Mouse (Mus musculus): ENCODE data around the gene Zmpste24. TPM values are rescaled to one million over a fixed set of nuclear protein-coding genes. Genes with fewer than 3 reads are reported as not detected.

The Zmpste24 gene
- polyA plus RNA-seq, 1 experiment, result 10.4 TPM

GRCm38 (mm10) chr4:121031440-121031839 lies 66.6 kb downstream of the Zmpste24 start:
- TF ChIP-seq POLR2A (IDR thresholded peaks at IDR 0.05; ENCODE audit: low read depth, low read length), result no peak
- peak; percentile 32; the same call in 1 of the 2 replicates for TF ChIP-seq CTCF (IDR thresholded peaks at IDR 0.05; ENCODE audit: extremely low read depth, insufficient read length, insufficient replicate concordance, low read depth, low read length)
- H3K4me1 ChIP-seq (ENCODE audit: control insufficient read depth, insufficient read depth, insufficient read length, low read length), result no peaks in the 10 kb centered on the region

GRCm38 (mm10) chr4:121029632-121030031 lies 68.4 kb downstream of the Zmpste24 start:
- H3K27me3 ChIP-seq (ENCODE audit: control insufficient read depth, insufficient read depth, low read length), result no peaks in the 10 kb centered on the region
- TF ChIP-seq POLR2A (IDR thresholded peaks at IDR 0.05; ENCODE audit: low read depth, low read length), result no peak
- no peak for TF ChIP-seq CTCF (IDR thresholded peaks at IDR 0.05; ENCODE audit: extremely low read depth, insufficient read length, insufficient replicate concordance, low read depth, low read length)
- H3K4me3 ChIP-seq (ENCODE audit: low read depth, low read length), result no peak overlapping the region
- 69% methylated on average over 3 of the region's 3 CpGs for WGBS
- H3K27ac ChIP-seq (ENCODE audit: insufficient read depth, low read depth, low read length), result no peak overlapping the region
- H3K4me1 ChIP-seq (ENCODE audit: control insufficient read depth, insufficient read depth, insufficient read length, low read length), result no peaks in the 10 kb centered on the region
- H3K36me3 ChIP-seq (ENCODE audit: control insufficient read depth, insufficient read depth, low read length), result no peaks in the 10 kb centered on the region

More at GRCm38 (mm10) chr4:121031440-121031839, 66.6 kb downstream of the Zmpste24 start:
- 47% methylated on average over 4 of the region's 4 CpGs for WGBS
- no peak overlapping the region for H3K4me3 ChIP-seq (ENCODE audit: low read depth, low read length)
- H3K36me3 ChIP-seq (ENCODE audit: control insufficient read depth, insufficient read depth, low read length), result no peaks in the 10 kb centered on the region
- no peak overlapping the region for H3K27ac ChIP-seq (ENCODE audit: insufficient read depth, low read depth, low read length)
- no peaks in the 10 kb centered on the region for H3K27me3 ChIP-seq (ENCODE audit: control insufficient read depth, insufficient read depth, low read length)

- Histone ChIP-seq H3K4me1 (ENCODE audit: control insufficient read depth, insufficient read depth, insufficient read length, low read length) (peaks cover 3% of the 10 kb centered on the region; the same call in 1 of the 2 replicates), H3K4me3 (ENCODE audit: low read depth, low read length) (no peak overlapping the region), H3K27me3 (ENCODE audit: control insufficient read depth, insufficient read depth, low read length) (no peaks in the 10 kb centered on the region), H3K27ac (ENCODE audit: insufficient read depth, low read depth, low read length) (no peak overlapping the region), H3K36me3 (ENCODE audit: control insufficient read depth, insufficient read depth, low read length) (no peaks in the 10 kb centered on the region)
- TF ChIP-seq POLR2A (IDR thresholded peaks at IDR 0.05; ENCODE audit: low read depth, low read length) (no peak), CTCF (IDR thresholded peaks at IDR 0.05; ENCODE audit: extremely low read depth, insufficient read length, insufficient replicate concordance, low read depth, low read length) (peak; percentile 83)
- 27% methylated on average over 14 of the region's 14 CpGs for WGBS
Measured at GRCm38 (mm10) chr4:121028659-121029392, 69.2 kb downstream of the Zmpste24 start.

GRCm38 (mm10) chr4:121028146-121028545 lies 69.9 kb downstream of the Zmpste24 start:
- Histone ChIP-seq H3K27me3 (ENCODE audit: control insufficient read depth, insufficient read depth, low read length) (no peaks in the 10 kb centered on the region), H3K27ac (ENCODE audit: insufficient read depth, low read depth, low read length) (no peak overlapping the region), H3K4me3 (ENCODE audit: low read depth, low read length) (no peak overlapping the region), H3K36me3 (ENCODE audit: control insufficient read depth, insufficient read depth, low read length) (no peaks in the 10 kb centered on the region), H3K4me1 (ENCODE audit: control insufficient read depth, insufficient read depth, insufficient read length, low read length) (peaks cover 3% of the 10 kb centered on the region; the same call in 1 of the 2 replicates)
- no peak for TF ChIP-seq POLR2A (IDR thresholded peaks at IDR 0.05; ENCODE audit: low read depth, low read length)
- TF ChIP-seq CTCF (IDR thresholded peaks at IDR 0.05; ENCODE audit: extremely low read depth, insufficient read length, insufficient replicate concordance, low read depth, low read length), result no peak
- 59% methylated on average over 1 of the region's 1 CpGs for WGBS

- Histone ChIP-seq H3K4me3 (ENCODE audit: low read depth, low read length) (no peak overlapping the region), H3K27ac (ENCODE audit: insufficient read depth, low read depth, low read length) (no peak overlapping the region), H3K27me3 (ENCODE audit: control insufficient read depth, insufficient read depth, low read length) (no peaks in the 10 kb centered on the region), H3K4me1 (ENCODE audit: control insufficient read depth, insufficient read depth, insufficient read length, low read length) (peaks cover 3% of the 10 kb centered on the region; the same call in 1 of the 2 replicates), H3K36me3 (ENCODE audit: control insufficient read depth, insufficient read depth, low read length) (no peaks in the 10 kb centered on the region)
- TF ChIP-seq CTCF (IDR thresholded peaks at IDR 0.05; ENCODE audit: extremely low read depth, insufficient read length, insufficient replicate concordance, low read depth, low read length), result no peak
- TF ChIP-seq POLR2A (IDR thresholded peaks at IDR 0.05; ENCODE audit: low read depth, low read length), result no peak
- WGBS, result 72% methylated on average over 2 of the region's 2 CpGs
Measured at GRCm38 (mm10) chr4:121025681-121026080, 72.4 kb downstream of the Zmpste24 start.

- Histone ChIP-seq H3K4me1 (ENCODE audit: control insufficient read depth, insufficient read depth, insufficient read length, low read length) (peaks cover 3% of the 10 kb centered on the region; the same call in 1 of the 2 replicates), H3K27me3 (ENCODE audit: control insufficient read depth, insufficient read depth, low read length) (no peaks in the 10 kb centered on the region), H3K36me3 (ENCODE audit: control insufficient read depth, insufficient read depth, low read length) (no peaks in the 10 kb centered on the region), H3K27ac (ENCODE audit: insufficient read depth, low read depth, low read length) (no peak overlapping the region), H3K4me3 (ENCODE audit: low read depth, low read length) (no peak overlapping the region)
- 59% methylated on average over 2 of the region's 2 CpGs for WGBS
- TF ChIP-seq POLR2A (IDR thresholded peaks at IDR 0.05; ENCODE audit: low read depth, low read length) (no peak), CTCF (IDR thresholded peaks at IDR 0.05; ENCODE audit: extremely low read depth, insufficient read length, insufficient replicate concordance, low read depth, low read length) (no peak)
Measured at GRCm38 (mm10) chr4:121023941-121024340, 74.1 kb downstream of the Zmpste24 start.

- no peaks in the 10 kb centered on the region for H3K36me3 ChIP-seq (ENCODE audit: control insufficient read depth, insufficient read depth, low read length)
- TF ChIP-seq POLR2A (IDR thresholded peaks at IDR 0.05; ENCODE audit: low read depth, low read length) (no peak), CTCF (IDR thresholded peaks at IDR 0.05; ENCODE audit: extremely low read depth, insufficient read length, insufficient replicate concordance, low read depth, low read length) (no peak)
- H3K4me3 ChIP-seq (ENCODE audit: low read depth, low read length), result no peak overlapping the region
- no peaks in the 10 kb centered on the region for H3K27me3 ChIP-seq (ENCODE audit: control insufficient read depth, insufficient read depth, low read length)
- H3K27ac ChIP-seq (ENCODE audit: insufficient read depth, low read depth, low read length), result no peak overlapping the region
- WGBS, result 83% methylated on average over 7 of the region's 7 CpGs
- peaks cover 3% of the 10 kb centered on the region; the same call in 1 of the 2 replicates for H3K4me1 ChIP-seq (ENCODE audit: control insufficient read depth, insufficient read depth, insufficient read length, low read length)
Measured at GRCm38 (mm10) chr4:121023464-121023863, 74.6 kb downstream of the Zmpste24 start.

All from small intestine, adult 2 months (tissue).